Mouse (Mus musculus) left cerebral cortex, adult 18-20 months (tissue): Measurements from ENCODE around the gene Slc47a2. TPM values are rescaled to one million over a fixed set of nuclear protein-coding genes. Genes with fewer than 3 reads are reported as not detected.

Experiments
- DNase-seq, 2 experiments: peaks; one replicate each; pipeline ENCODE4 v3.0.0; 2021 to 2022; ENCODE audit warnings: low spot score in 2 of 2, mixed read lengths in 1 of 2
- long read RNA-seq, 2 experiments: library from polyadenylated mRNA; stranded (forward); transcript quantifications; one replicate each; pipeline ENCODE4 v2.0.0; 2021
- total RNA-seq, 2 experiments: library from RNA; stranded (reverse); gene quantifications; 2 replicates each; pipeline ENCODE4 v1.2.3; 2021

The Slc47a2 gene
- total RNA-seq = under 1 TPM; 0.14 to 0.59 TPM
- long read RNA-seq, experiment 1 = 0 reads
- long read RNA-seq, experiment 2 = 0 reads

- DNase-seq = no peak
Measured at GRCm38 (mm10) chr11:61342505-61343420, at the start of gene Slc47a2. Gene Slc47a2, minus strand, starts transcription at chr11:61342860.

- no peak for DNase-seq
Measured at GRCm38 (mm10) chr11:61388936-61389335, 46.3 kb upstream of the Slc47a2 start.

GRCm38 (mm10) chr11:61388012-61388411, 45.4 kb upstream of the Slc47a2 start:
- peak in 1 of 2 experiments; percentile 48 for DNase-seq

- DNase-seq = no peak
Measured at GRCm38 (mm10) chr11:61387233-61387632, 44.6 kb upstream of the Slc47a2 start.

GRCm38 (mm10) chr11:61385725-61386124, 43.1 kb upstream of the Slc47a2 start:
- DNase-seq = no peak

- no peak for DNase-seq
Measured at GRCm38 (mm10) chr11:61381272-61381671, 38.6 kb upstream of the Slc47a2 start.

GRCm38 (mm10) chr11:61378651-61379050, 36.0 kb upstream of the Slc47a2 start:
- no peak for DNase-seq

- no peak for DNase-seq
Measured at GRCm38 (mm10) chr11:61377881-61378613, 35.4 kb upstream of the Slc47a2 start, which contains the start of gene Slc47a1. Gene Slc47a1, minus strand, starts transcription at chr11:61378345.

GRCm38 (mm10) chr11:61368668-61369067, 26.0 kb upstream of the Slc47a2 start:
- no peak for DNase-seq

- DNase-seq = no peak
Measured at GRCm38 (mm10) chr11:61366517-61367273, 24.0 kb upstream of the Slc47a2 start.

GRCm38 (mm10) chr11:61365938-61366337, 23.3 kb upstream of the Slc47a2 start:
- DNase-seq = no peak

GRCm38 (mm10) chr11:61364096-61364495, 21.4 kb upstream of the Slc47a2 start:
- DNase-seq = no peak

GRCm38 (mm10) chr11:61361515-61362190, 19.0 kb upstream of the Slc47a2 start:
- DNase-seq = no peak

GRCm38 (mm10) chr11:61356600-61356999, 13.9 kb upstream of the Slc47a2 start:
- DNase-seq = no peak

- no peak for DNase-seq
Measured at GRCm38 (mm10) chr11:61356111-61356510, 13.5 kb upstream of the Slc47a2 start.

GRCm38 (mm10) chr11:61355351-61355750, 12.7 kb upstream of the Slc47a2 start:
- DNase-seq = no peak

- DNase-seq = no peak
Measured at GRCm38 (mm10) chr11:61354346-61354745, 11.7 kb upstream of the Slc47a2 start.

- DNase-seq = no peak
Measured at GRCm38 (mm10) chr11:61353038-61353437, 10.4 kb upstream of the Slc47a2 start.

GRCm38 (mm10) chr11:61352138-61352651, 9.5 kb upstream of the Slc47a2 start:
- DNase-seq = no peak

- peak; percentile 31 to 53 for DNase-seq
Measured at GRCm38 (mm10) chr11:61349337-61349736, 6.7 kb upstream of the Slc47a2 start.
